Mouse (Mus musculus) olfactory bulb, adult 2 months (tissue): ENCODE data around the gene Pcnx2.

ENCODE experiments used
- CTCF ChIP-seq: fragments of 200-500 bp; IDR thresholded peaks from 2 replicates; pipeline ENCODE4 v1.5.1; 2012; ENCODE audit warnings: low read depth, mild to moderate bottlenecking, low read length, moderate library complexity; ENCODE audit not compliant: insufficient read depth
- POLR2A ChIP-seq: fragments of 200-500 bp; IDR thresholded peaks from 2 replicates; pipeline ENCODE4 v1.6.1; 2012; ENCODE audit warnings: mild to moderate bottlenecking, low read depth, low read length, moderate library complexity; ENCODE audit not compliant: insufficient read depth

- no peak for TF ChIP-seq POLR2A
- TF ChIP-seq CTCF: no peak
Measured at GRCm38 (mm10) chr8:125911229-125911580, 13.1 kb upstream of the Pcnx2 start.
